Mouse (Mus musculus) gastrocnemius, adult 18-20 months (tissue): ENCODE data around the gene Wdr4. TPM values are rescaled to one million over a fixed set of nuclear protein-coding genes. Genes with fewer than 3 reads are reported as not detected.
A peak's percentile ranks its signal among the peaks of the same experiment; 100 is the strongest.

ENCODE experiments used
- DNase-seq: peaks from one replicate; pipeline ENCODE4 v3.0.0; 2021; ENCODE audit warnings: low spot score
- total RNA-seq, 2 experiments: library from RNA; stranded (reverse); gene quantifications; 2 replicates each; pipeline ENCODE4 v1.2.3; 2021

Wdr4 gene
- total RNA-seq, 2 experiments from 2014 or later: 4.6 to 7.5 TPM

DNA sequence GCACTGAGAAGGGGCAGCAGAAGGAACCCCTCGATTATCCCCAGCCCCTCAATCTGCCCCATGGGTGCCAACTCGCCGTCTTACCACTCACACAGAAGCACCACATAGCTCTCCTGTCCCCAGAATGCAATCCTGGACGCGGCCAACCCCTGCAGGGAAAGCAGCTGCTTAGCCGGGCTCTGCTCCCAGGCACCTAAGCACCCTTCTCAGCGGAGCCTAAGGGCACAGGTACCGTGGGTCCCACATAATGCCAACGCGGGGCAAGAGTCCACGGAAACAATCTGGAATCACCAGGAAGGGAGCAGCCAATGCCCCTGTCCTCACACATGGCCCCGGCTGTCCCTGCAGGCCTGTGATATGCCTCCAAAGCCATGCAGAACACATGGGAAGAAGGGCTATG lies 20.1 kb downstream of the Wdr4 start:
- no peak for DNase-seq

DNA sequence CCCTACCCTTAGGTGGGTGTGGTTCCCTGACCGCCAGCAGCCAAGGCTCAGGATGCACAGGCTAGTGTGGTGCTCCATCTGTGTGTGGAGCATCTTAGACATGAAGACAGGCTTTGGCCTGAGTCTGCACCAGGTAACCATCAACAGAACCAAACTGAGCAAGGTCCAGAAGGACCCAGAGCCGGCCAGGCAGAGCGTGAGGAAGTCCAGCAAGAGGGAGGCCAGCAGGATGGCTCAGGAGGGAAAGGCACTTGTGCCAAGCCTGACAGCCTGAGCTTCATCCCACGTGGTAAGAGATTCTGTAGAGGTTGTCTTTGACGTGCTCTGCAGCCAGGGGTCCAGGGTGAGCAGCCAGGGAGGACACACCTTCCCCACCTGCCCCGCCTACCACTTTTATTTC lies 22.1 kb downstream of the Wdr4 start:
- no peak for DNase-seq

DNA sequence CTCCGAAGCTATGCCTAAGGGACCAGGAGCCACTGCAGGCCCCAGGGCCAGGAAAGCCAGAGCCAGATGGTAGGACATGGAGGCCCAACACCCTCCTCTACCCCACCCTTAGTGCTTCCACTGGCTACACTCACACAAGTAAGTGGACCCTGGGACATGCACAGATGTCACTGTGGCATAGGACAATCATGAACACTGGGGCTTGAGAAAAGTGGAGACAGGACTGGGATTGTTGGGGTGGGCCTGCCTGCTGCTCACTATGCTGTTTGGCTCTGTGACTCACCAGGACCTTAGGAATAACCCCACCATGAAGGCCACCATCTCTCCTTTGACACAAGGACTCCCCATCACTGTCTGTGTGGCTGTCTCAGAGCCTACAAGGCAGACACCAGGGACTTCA lies 24.8 kb downstream of the Wdr4 start:
- DNase-seq: no peak

DNA sequence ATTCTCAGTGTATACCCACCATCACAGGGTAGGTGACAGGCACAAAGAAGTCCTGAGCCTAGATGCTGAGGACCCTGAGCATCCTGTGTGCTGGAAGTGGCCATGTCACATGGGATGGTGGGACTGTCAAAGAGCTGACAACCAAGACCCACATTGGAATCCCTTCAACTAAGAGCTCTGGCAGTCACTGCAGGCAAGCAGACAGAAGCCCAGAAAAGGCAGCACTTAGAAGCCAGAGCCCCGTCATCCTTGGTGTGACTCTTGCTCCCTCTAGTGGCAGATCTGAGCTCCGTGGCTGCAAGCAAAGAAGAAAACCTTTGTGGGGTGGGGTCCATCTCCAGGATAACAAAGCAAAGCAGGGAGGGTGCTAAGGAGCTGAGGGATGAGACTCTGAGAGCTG lies 27.4 kb downstream of the Wdr4 start:
- peak; percentile 81 for DNase-seq

DNA sequence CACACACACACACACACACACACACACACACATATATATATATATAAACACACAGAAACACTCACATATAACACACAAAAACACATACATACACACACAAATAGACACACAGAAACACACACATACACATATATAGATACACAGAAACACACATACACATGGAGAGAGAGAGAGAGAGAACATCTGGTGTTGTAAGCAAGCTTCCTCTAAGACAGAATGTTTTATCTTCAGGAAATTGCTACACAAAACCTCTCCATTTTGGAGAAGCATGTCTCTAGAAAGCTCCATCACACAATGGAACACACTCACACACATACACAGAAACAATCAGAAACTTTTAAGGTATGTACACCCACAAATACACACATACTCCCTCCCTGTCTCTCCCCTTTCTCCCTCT lies 28.4 kb downstream of the Wdr4 start:
- DNase-seq: no peak

DNA sequence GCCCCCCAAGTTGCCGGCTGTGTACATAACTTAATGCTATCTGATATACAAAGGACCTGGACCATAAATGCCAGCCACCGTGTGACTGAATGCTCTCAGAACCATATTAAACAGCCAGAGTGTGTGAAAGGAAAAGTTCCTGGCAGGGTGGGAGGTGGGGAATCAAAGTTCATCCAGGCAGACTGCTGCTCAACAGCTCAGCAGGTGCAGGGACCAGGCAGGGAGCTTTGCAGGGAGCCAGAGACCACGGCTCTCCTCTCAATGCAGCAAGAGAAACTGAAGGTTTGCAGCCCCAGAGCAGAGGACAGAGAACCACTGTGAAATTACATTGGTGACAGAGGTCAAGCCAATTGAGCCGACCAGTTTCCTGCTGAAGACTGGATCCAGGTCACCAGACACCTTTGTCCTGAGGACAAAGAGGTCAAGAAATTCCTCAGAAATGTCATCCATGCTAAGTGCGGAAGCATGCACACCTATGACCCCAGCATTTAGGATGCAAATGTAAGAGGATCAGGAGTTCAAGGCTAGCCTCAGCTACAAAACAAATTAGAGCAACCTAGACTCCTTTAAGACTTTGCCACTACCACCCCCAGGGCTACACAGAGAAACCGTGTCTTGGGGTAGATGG lies 32.2 kb downstream of the Wdr4 start:
- DNase-seq: no peak

DNA sequence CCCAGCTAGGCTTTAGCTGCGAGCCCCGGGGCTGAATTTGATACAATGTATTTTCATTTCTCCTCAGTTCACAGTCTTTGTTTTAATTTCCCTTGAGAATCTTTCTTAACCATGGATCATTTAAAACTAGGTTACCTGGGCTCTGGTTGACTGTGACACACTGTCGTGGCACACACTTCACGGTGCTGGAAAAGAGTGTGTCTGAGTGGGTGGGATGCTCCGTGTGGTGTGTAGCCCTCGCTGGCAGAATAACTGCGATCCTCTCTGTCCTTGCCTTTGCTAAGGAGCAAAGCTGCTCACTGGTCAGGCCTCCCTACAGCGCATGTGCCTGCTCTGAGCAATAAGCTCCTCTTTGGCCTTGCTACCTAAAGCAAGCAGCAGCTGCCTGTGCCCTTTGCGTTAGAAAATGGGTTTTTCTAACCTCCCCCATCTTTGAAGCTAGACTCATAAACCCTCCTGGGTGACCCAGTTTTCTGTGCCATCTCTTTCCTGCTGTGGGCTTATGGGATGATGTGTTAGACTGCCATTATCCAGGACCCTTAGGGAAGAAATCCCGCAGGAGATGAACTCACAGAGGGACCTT lies 33.1 kb downstream of the Wdr4 start:
- DNase-seq: no peak

DNA sequence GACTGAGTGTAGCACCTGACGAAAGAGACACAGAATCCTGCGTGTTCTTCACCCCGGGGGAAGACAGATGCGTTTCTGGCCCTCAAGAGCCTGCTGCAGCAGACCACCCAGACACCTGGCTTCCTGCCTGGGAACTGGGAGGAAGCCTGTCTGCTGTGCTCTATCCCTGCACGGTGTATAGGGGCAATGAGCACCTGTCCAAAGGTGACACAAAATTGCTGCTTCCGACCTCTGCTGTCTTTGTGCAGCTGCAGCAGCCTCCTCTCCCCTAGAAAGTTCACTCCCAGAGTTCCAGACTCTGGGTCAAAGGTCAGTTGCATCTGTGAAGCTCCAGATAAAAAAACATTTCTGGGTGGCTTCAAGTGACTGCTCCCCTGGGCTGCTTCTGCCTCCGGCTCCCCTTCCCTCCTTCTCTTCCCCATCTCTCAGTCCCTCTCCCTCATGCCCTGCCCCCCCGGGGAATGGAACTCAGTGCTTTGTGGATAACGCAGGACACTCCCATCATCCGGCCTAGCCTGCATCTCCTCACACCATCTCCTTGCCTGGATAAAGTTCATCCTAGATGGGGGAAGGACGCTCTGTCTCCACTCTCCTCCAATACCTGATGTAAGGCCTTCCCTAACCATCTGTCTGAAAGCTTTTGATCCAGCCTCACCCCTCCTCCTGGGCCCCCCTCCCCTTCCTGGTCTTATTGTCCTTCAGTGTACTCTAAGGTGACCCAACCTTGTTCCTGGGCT lies 40.5 kb downstream of the Wdr4 start:
- no peak for DNase-seq

DNA sequence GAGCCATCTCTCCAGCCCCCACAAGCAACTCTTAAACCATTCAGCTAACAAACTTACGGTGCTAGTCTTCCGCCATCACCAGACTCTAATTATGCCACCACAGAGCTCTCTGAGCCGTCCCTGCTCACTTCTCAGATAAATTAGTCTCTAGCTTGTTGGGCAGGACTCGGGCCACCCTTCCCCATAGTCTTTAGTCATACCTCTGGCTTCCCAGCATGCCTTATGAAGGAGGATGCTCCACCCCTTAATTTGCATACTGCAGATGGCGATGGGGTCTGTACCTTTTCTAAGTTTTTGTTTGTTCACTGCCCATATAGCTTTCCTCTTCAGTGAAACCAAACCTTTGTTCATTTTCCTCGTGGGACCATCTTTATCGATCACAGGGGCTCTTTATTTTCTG lies 41.2 kb downstream of the Wdr4 start:
- no peak for DNase-seq

DNA sequence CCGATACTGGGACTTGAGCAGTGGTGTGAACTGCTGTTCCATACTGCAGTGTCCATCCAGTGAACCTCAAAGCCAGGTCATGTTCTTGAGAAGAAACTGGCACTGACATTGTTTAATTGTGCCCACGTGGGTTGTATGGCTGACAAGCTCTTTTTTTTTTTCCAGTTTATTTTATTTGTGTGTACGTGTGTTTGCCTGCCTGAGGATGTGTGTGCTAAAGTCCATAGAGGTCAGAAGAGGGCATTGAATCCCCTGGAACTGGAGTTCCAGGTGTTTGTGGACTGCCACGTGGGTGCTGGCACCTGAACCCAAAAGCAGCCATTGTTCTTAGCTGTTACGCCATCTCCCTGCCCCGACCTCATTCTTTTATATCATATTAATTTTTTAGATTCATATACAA lies 45.4 kb downstream of the Wdr4 start:
- no peak for DNase-seq

DNA sequence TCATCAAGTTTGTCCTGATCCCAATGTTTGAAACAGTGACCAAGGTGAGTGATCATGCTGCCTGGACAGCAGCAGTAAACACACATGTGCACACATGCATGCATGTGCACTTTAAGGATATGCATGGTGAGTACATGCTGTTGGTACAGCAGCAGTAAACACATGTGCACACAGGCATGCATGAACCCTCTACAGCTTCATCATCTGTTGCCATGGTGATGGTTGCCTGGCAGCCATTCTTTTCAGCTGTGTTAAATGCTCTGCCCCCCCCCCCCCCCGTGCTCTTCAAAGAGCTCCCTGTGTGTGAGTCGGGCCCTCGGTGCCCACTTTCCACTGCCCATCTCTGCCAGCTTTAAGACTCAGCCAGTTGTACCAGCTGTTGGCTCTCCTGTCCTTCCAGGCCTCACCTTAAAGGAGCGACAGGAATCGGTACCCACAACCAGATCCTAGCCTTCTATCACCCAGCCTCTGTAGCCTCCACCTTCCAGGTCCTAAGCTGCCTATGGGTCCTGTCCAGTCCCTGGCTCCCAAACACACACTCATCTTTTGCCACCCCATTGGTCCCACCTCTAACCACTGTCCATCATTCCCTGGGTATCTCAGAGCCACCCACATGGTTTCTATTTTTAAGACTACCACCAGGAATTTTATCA lies 48.9 kb downstream of the Wdr4 start:
- DNase-seq: no peak

DNA sequence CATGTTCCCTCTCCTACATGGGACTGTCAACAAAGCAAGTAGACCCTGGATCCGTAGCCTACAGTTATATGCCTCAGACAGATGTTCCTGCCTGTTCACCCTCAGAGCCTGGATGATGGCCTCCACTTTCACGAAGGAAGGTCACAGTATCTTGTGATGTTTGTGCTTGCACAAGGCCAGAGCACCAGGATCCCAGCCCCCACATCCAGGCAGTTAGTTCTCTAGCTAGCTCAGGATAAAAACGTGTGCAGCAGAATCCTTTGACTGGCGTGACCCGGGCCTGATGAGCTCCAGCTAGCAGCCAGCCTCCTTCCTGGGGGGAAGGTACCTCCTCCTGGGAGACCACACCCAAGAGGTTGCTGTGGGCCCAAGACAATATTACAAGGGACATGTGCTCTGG lies 51.3 kb downstream of the Wdr4 start:
- no peak for DNase-seq

DNA sequence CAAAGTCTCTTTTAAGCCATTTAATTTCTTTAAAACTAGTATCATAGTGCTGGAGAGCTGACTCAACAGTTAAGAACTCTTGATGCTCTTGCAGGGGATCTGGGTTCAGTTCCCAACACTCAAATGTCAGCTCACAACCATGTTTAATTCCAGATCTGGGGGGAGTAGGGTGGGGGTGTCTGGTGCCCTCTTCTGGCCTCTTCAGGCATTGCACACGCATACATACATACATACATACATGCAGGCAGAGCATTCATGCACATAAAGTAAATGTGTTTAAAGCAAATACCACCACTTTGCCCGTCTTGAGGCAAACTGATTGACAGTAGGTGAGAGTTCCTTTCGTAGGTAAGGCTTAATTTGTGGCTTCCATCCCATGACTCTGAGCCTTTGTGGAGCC lies 52.9 kb downstream of the Wdr4 start:
- DNase-seq: no peak

DNA sequence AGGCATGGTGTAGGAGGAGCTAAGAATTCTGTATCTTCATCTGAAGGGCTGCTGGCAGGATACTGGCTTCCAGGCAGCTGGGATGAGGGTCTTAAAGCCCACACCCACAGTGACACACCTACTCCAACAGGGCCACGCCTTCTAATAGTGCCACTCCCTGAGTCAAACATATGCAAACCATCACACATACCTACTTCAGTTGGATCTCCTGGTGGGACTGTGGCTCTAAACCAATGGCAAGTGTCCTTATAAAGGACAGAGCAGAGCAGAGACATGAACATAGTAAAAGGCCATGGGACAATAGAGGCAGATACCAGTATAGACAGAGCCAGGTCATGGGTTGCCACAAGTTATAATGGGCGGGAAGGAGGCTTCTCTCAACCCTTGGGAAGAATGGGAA lies 57.3 kb downstream of the Wdr4 start:
- no peak for DNase-seq

DNA sequence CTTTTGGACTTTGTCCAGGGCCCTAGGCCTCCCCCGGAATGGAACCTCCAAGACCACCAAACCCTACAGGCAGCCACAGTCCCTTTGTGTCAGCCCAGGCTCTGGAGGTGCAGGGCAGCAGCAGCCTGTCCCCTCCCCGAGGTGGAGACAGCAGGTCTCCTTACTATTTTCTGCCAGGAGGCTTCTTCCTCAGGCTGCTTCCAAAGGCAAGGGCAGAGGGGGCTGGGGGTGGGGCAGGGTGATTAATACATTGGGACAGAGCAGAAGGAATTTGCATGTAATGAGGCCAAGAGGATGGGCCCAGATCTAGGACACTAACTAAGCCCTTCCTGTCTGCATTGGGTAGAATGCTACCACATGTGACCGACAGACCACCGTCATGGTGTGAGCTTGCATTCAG lies 59.4 kb downstream of the Wdr4 start:
- no peak for DNase-seq

DNA sequence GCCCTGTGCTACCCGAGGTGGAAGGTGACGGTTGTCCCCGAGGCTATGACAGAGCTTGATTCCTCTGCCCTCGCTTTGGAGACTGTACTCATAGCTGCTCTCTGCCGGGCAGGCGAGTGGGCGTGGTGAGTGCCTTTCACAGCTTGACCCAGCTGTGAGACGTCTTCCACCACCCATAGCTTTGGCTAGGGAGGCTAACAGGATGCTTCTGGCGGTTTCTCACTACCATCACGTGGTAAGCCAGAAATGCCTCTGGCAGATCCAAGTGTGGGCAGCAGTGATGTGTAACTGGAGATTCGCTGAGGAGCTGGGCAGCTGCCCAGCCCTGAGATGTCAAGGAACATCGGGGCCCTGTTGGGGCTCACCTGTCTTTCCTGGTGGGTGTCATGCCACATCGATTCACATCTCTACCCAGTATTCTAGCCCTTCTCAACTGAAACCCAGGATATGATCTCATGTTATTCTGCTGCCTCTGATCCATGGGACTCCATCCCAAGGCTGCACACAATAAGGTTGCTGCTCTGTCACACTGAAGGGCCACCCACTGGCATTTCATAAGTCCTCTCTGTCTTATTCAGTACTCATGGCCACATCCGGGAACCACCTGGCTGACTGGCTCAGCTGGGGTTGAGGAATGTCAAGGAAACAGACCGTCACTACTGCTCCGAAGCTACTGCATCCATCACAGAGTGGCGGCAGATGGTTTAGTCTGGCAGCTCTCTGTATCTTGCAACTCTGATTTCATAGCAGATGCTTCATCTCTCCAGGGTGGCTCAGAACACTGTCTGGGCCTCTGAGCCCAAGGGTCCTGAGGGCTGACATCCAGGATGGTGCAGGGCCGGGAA lies 62.8 kb downstream of the Wdr4 start:
- DNase-seq: peak; percentile 45

DNA sequence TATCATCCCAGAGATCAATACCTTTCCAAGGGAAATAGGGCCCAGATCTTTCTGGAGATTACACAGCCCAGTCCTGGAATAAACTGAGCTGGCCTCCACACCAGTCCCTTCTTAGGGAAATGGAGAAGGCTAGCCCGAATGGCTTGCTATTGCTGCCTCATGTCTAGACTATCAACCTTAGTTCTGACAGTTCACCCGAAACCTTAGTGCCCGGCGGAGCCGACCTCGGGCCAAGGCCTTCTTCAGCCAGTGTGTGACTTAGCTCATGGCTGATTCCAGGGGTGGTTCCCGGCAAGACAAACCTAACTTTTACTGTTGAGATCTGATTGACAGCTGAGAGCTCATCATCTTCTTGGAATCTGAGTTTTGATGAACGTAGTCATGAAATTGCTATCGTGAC lies 65.7 kb downstream of the Wdr4 start:
- DNase-seq: no peak

DNA sequence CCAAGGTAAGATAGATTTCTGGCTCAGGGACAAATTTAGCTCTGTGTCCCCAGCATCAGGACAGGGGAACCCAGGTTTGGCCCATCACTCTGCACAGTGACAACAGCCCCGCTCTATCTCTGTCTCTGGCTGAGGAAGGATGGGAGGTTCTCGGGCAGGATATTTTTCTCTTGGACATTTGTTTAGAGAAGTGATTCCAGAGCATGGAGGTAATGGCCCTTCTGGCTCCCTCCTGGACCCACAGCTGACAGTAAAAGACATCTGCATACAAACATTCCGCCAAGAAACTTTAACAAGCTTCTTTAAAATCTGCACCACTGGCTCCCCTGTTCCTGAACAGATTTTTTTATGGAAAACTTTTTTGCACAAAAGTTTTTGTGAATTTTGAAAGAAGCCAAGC lies 66.3 kb downstream of the Wdr4 start:
- DNase-seq: peak; percentile 44

DNA sequence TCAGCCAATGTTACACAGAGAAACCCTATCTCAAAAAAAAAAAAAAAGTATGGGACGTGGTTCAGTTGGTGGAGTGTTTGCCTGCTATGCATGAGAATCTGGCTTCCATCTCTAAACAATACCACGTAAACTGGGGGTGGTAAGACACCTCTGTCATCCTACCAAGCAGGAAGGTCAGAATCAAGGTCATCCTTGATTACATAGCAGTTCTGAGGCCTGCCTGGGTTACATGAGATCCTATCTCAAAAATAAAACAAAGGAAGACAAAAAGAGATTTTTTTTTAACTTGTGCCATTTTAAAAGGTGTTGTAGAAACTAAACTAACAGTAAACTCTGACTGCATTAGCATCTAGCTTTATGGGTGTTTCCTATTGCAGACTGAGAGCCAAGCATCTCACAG lies 67.0 kb downstream of the Wdr4 start:
- no peak for DNase-seq

DNA sequence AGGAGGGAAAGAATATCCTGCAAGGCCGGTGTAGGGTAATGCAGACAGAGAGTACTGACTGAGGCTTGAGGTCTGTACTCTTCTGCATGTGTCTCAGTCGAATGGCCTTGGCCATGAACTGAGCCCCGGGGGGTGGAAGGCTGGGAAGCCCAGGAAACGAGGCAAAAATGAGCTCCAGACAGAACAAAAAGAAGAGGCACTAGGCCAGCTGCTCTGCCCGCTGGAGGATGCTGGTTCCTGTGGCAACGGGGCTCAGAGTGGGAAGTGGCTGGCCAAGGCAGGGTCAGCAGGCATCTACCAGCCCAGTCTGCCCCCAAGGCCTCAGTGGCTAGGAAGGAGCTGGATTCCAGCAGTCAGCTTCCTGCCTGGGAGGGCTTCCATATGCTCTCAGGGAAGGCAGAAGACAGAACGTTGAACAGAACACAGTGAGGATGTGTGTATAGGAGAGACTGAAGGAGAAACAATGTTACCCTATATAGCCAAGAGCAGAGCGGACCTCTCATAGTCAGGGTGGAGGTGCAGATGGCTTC lies 68.5 kb downstream of the Wdr4 start:
- no peak for DNase-seq

DNA sequence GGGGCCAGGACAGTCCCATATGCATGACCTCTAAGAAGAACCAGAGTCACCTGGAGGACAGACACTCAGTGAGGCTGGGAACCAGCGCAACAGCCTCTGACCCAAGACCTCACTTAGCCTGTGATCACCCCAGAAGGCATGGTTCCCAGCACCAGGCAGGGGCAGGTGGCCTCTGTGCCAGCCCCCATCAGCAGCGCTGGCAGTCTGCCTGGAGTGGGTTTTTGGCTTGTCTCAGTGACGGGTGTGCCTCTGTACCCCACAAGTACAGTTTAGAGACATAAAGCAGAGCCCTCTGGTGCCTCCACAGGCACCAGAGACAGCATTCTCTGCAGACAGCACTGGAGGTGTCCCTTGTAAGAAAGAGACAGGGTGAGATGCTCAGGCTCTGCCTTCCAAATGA lies 69.6 kb downstream of the Wdr4 start:
- no peak for DNase-seq

DNA sequence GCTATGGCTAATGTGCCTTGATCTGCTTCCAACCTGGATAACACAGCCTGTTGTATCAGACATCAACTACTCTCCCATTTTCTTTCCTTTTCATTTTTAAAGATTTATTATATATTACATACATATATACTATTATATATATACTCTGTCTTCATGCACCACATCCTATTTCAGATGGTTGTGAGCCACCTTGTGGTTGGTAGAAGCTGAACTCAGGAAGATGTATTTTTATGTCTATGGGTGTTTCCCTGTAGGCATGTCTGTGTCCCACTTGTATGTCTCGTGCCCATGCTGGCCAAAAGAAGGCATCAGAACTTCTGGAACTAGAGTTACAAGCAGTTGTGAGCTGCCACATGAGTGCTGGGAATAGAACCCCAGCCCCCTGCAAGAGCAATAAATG lies 71.3 kb downstream of the Wdr4 start:
- DNase-seq: no peak
